Mouse (Mus musculus) myocyte (in vitro differentiated cells): ENCODE results near the gene Furin.

ENCODE experiments used
- CEBPB ChIP-seq: IDR thresholded peaks from 2 replicates; pipeline ENCODE4 v1.6.1; 2011; ENCODE audit warnings: mild to moderate bottlenecking, moderate library complexity; ENCODE audit not compliant: poor library complexity, insufficient read depth, severe bottlenecking
- E2F4 ChIP-seq: IDR thresholded peaks from one replicate; pipeline ENCODE4 v1.6.1; 2011; ENCODE audit warnings: mild to moderate bottlenecking, control low read depth, moderate library complexity; ENCODE audit not compliant: insufficient read depth
- MYOD1 ChIP-seq, 3 experiments: IDR thresholded peaks; one replicate each; pipeline ENCODE4 v1.6.1; 2011; ENCODE audit warnings: control low read depth in 2 of 3, low read depth in 2 of 3, mild to moderate bottlenecking in 2 of 3, moderate library complexity in 1 of 3; ENCODE audit not compliant: insufficient read length in 2 of 3, control insufficient read depth in 1 of 3
- POLR2A ChIP-seq: IDR thresholded peaks from one replicate; pipeline ENCODE4 v1.6.1; 2011; ENCODE audit warnings: low read depth, mild to moderate bottlenecking, control low read depth, moderate library complexity; ENCODE audit not compliant: insufficient read length
- POLR2AphosphoS2 ChIP-seq: IDR thresholded peaks from one replicate; pipeline ENCODE4 v1.6.1; 2011; ENCODE audit warnings: low read depth, control low read depth; ENCODE audit not compliant: insufficient read length
- TCF12 ChIP-seq: IDR thresholded peaks from one replicate; pipeline ENCODE4 v1.6.1; 2011; ENCODE audit warnings: mild to moderate bottlenecking, control low read depth; ENCODE audit not compliant: poor library complexity, insufficient read depth, severe bottlenecking
- TCF3 ChIP-seq: IDR thresholded peaks from one replicate; pipeline ENCODE4 v1.6.1; 2011; ENCODE audit warnings: low read depth, control low read depth; ENCODE audit not compliant: insufficient read length
- USF1 ChIP-seq: IDR thresholded peaks from one replicate; pipeline ENCODE4 v1.6.1; 2011; ENCODE audit warnings: low read depth, mild to moderate bottlenecking, control low read depth, moderate library complexity

- TF ChIP-seq POLR2A (no peak), USF1 (no peak), MYOD1 (IDR thresholded peaks at IDR 0.05; ENCODE audit: control insufficient read depth in 1 of 3, insufficient read length in 2 of 3, low read depth in 2 of 3) (no peak), POLR2AphosphoS2 (no peak), CEBPB (no peak), E2F4 (no peak), TCF3 (no peak), TCF12 (no peak)
Measured at GRCm38 (mm10) chr7:80374733-80375132, 30.5 kb downstream of the Furin start.
